Mouse (Mus musculus): ENCODE measurements around the gene Hmgn1. TPM values are rescaled to one million over a fixed set of nuclear protein-coding genes. Genes with fewer than 3 reads are reported as not detected.

Gene Hmgn1
- polyA plus RNA-seq, 1 experiment: 120 TPM

GRCm38 (mm10) chr16:96161336-96161735 is 33.8 kb upstream of the Hmgn1 start:
- Histone ChIP-seq H3K4me2 (ENCODE audit: low read depth) (no peak overlapping the region), H3K79me2 (ENCODE audit: control insufficient read depth, insufficient read depth) (no peaks in the 10 kb centered on the region), H3K36me3 (ENCODE audit: control insufficient read depth, insufficient read depth) (no peaks in the 10 kb centered on the region), H3K27me3 (ENCODE audit: control insufficient read depth, insufficient read depth, insufficient read length) (no peaks in the 10 kb centered on the region), H3ac (ENCODE audit: control insufficient read depth, insufficient read length) (no peak overlapping the region), H3K4me3 (no peak overlapping the region)
- TF ChIP-seq REST (IDR thresholded peaks at IDR 0.05; ENCODE audit: insufficient read depth, insufficient read length) (no peak), CEBPB (IDR thresholded peaks at IDR 0.05; ENCODE audit: insufficient read depth, poor library complexity, severe bottlenecking) (no peak), MYOG (IDR thresholded peaks at IDR 0.05; ENCODE audit: control insufficient read depth in 1 of 3, insufficient read depth in 1 of 3, insufficient read length in 2 of 3, low read depth in 2 of 3) (no peak), MAX (IDR thresholded peaks at IDR 0.05; ENCODE audit: low read depth) (no peak), USF1 (IDR thresholded peaks at IDR 0.05; ENCODE audit: low read depth) (no peak), MYOD1 (IDR thresholded peaks at IDR 0.05; ENCODE audit: control insufficient read depth in 1 of 3, insufficient read length in 2 of 3, low read depth in 2 of 3) (no peak), POLR2A (IDR thresholded peaks at IDR 0.05; ENCODE audit: insufficient read length, low read depth) (no peak), E2F4 (IDR thresholded peaks at IDR 0.05; ENCODE audit: insufficient read depth) (no peak), TCF3 (IDR thresholded peaks at IDR 0.05; ENCODE audit: insufficient read length, low read depth) (no peak), TCF12 (IDR thresholded peaks at IDR 0.05; ENCODE audit: insufficient read depth, poor library complexity, severe bottlenecking) (no peak), POLR2AphosphoS2 (IDR thresholded peaks at IDR 0.05; ENCODE audit: insufficient read length, low read depth) (no peak), SRF (IDR thresholded peaks at IDR 0.05; ENCODE audit: control insufficient read depth, insufficient read length, low read depth) (no peak)

GRCm38 (mm10) chr16:96160927-96161326 is 33.4 kb upstream of the Hmgn1 start:
- no peaks in the 10 kb centered on the region for H3K27me3 ChIP-seq (ENCODE audit: control insufficient read depth, insufficient read depth, insufficient read length)
- H3ac ChIP-seq (ENCODE audit: control insufficient read depth, insufficient read length): no peak overlapping the region
- H3K36me3 ChIP-seq (ENCODE audit: control insufficient read depth, insufficient read depth): no peaks in the 10 kb centered on the region
- H3K4me2 ChIP-seq (ENCODE audit: low read depth): no peak overlapping the region
- TF ChIP-seq MAX (IDR thresholded peaks at IDR 0.05; ENCODE audit: low read depth): no peak
- TF ChIP-seq USF1 (IDR thresholded peaks at IDR 0.05; ENCODE audit: low read depth): no peak
- TF ChIP-seq E2F4 (IDR thresholded peaks at IDR 0.05; ENCODE audit: insufficient read depth): no peak
- TF ChIP-seq POLR2A (IDR thresholded peaks at IDR 0.05; ENCODE audit: insufficient read length, low read depth): no peak
- TF ChIP-seq POLR2AphosphoS2 (IDR thresholded peaks at IDR 0.05; ENCODE audit: insufficient read length, low read depth): no peak
- no peak for TF ChIP-seq CEBPB (IDR thresholded peaks at IDR 0.05; ENCODE audit: insufficient read depth, poor library complexity, severe bottlenecking)
- TF ChIP-seq MYOD1 (IDR thresholded peaks at IDR 0.05; ENCODE audit: control insufficient read depth in 1 of 3, insufficient read length in 2 of 3, low read depth in 2 of 3): no peak
- no peak for TF ChIP-seq MYOG (IDR thresholded peaks at IDR 0.05; ENCODE audit: control insufficient read depth in 1 of 3, insufficient read depth in 1 of 3, insufficient read length in 2 of 3, low read depth in 2 of 3)
- no peak for TF ChIP-seq SRF (IDR thresholded peaks at IDR 0.05; ENCODE audit: control insufficient read depth, insufficient read length, low read depth)
- no peak for TF ChIP-seq TCF12 (IDR thresholded peaks at IDR 0.05; ENCODE audit: insufficient read depth, poor library complexity, severe bottlenecking)
- no peak for TF ChIP-seq TCF3 (IDR thresholded peaks at IDR 0.05; ENCODE audit: insufficient read length, low read depth)
- no peak for TF ChIP-seq REST (IDR thresholded peaks at IDR 0.05; ENCODE audit: insufficient read depth, insufficient read length)
- H3K79me2 ChIP-seq (ENCODE audit: control insufficient read depth, insufficient read depth): no peaks in the 10 kb centered on the region
- H3K4me3 ChIP-seq: no peak overlapping the region

GRCm38 (mm10) chr16:96159794-96160346 is 32.3 kb upstream of the Hmgn1 start:
- no peak overlapping the region for H3ac ChIP-seq (ENCODE audit: control insufficient read depth, insufficient read length)
- H3K27me3 ChIP-seq (ENCODE audit: control insufficient read depth, insufficient read depth, insufficient read length): no peaks in the 10 kb centered on the region
- H3K4me3 ChIP-seq: no peak overlapping the region
- no peaks in the 10 kb centered on the region for H3K36me3 ChIP-seq (ENCODE audit: control insufficient read depth, insufficient read depth)
- no peak overlapping the region for H3K4me2 ChIP-seq (ENCODE audit: low read depth)
- no peaks in the 10 kb centered on the region for H3K79me2 ChIP-seq (ENCODE audit: control insufficient read depth, insufficient read depth)
- TF ChIP-seq REST (IDR thresholded peaks at IDR 0.05; ENCODE audit: insufficient read depth, insufficient read length) (no peak), CEBPB (IDR thresholded peaks at IDR 0.05; ENCODE audit: insufficient read depth, poor library complexity, severe bottlenecking) (no peak), MAX (IDR thresholded peaks at IDR 0.05; ENCODE audit: low read depth) (no peak), POLR2A (IDR thresholded peaks at IDR 0.05; ENCODE audit: insufficient read length, low read depth) (no peak), MYOG (IDR thresholded peaks at IDR 0.05; ENCODE audit: control insufficient read depth in 1 of 3, insufficient read depth in 1 of 3, insufficient read length in 2 of 3, low read depth in 2 of 3) (no peak), TCF3 (IDR thresholded peaks at IDR 0.05; ENCODE audit: insufficient read length, low read depth) (no peak), E2F4 (IDR thresholded peaks at IDR 0.05; ENCODE audit: insufficient read depth) (no peak)

GRCm38 (mm10) chr16:96159091-96159731 is 31.7 kb upstream of the Hmgn1 start:
- Histone ChIP-seq H3ac (ENCODE audit: control insufficient read depth, insufficient read length) (no peak overlapping the region), H3K27me3 (ENCODE audit: control insufficient read depth, insufficient read depth, insufficient read length) (no peaks in the 10 kb centered on the region), H3K4me3 (no peak overlapping the region), H3K79me2 (ENCODE audit: control insufficient read depth, insufficient read depth) (no peaks in the 10 kb centered on the region), H3K36me3 (ENCODE audit: control insufficient read depth, insufficient read depth) (no peaks in the 10 kb centered on the region), H3K4me2 (ENCODE audit: low read depth) (no peak overlapping the region)
- TF ChIP-seq MYOD1 (IDR thresholded peaks at IDR 0.05; ENCODE audit: control insufficient read depth in 1 of 3, insufficient read length in 2 of 3, low read depth in 2 of 3) (no peak), POLR2A (IDR thresholded peaks at IDR 0.05; ENCODE audit: insufficient read length, low read depth) (no peak), MAX (IDR thresholded peaks at IDR 0.05; ENCODE audit: low read depth) (no peak), E2F4 (IDR thresholded peaks at IDR 0.05; ENCODE audit: insufficient read depth) (no peak)

All from myocyte (in vitro differentiated cells).